Mouse (Mus musculus): ENCODE results near the gene Tmem59l. TPM values are rescaled to one million over a fixed set of nuclear protein-coding genes. Genes with fewer than 3 reads are reported as not detected.

Gene Tmem59l
- polyA plus RNA-seq, 1 experiment from 2014 or later: 26.6 TPM

GRCm38 (mm10) chr8:70464162-70464561 lies 23.0 kb downstream of the Tmem59l start:
- H3K9ac ChIP-seq: no peak overlapping the region
- H3K4me3 ChIP-seq: no peak overlapping the region

GRCm38 (mm10) chr8:70463306-70463705 lies 23.9 kb downstream of the Tmem59l start:
- Histone ChIP-seq H3K4me2 (replicated peaks) (no peak overlapping the region), H3K4me1 (peaks cover 44% of the 10 kb centered on the region), H3K27ac (no peak overlapping the region; the same call in 1 of the 2 replicates), H3K9me3 (0 out of 2 replicates have a peak, but pooled peaks cover 3% of the 10 kb centered on the region), H3K9ac (no peak overlapping the region), H3K4me3 (no peak overlapping the region), H3K27me3 (no peaks in the 10 kb centered on the region), H3K36me3 (peaks cover 22% of the 10 kb centered on the region)
- 69% methylated on average over 4 of the region's 4 CpGs for WGBS
- ATAC-seq (ENCODE audit: low FRiP score, low read depth): no peak

More at GRCm38 (mm10) chr8:70464162-70464561, 23.0 kb downstream of the Tmem59l start:
- no peaks in the 10 kb centered on the region for H3K27me3 ChIP-seq
- ATAC-seq (ENCODE audit: low FRiP score, low read depth): no peak
- no peak overlapping the region for H3K4me2 ChIP-seq (replicated peaks)
- WGBS: 88% methylated on average over 6 of the region's 6 CpGs
- H3K27ac ChIP-seq: no peak overlapping the region
- H3K9me3 ChIP-seq: 0 out of 2 replicates have a peak, but pooled peaks cover 3% of the 10 kb centered on the region
- H3K36me3 ChIP-seq: peaks cover 21% of the 10 kb centered on the region
- H3K4me1 ChIP-seq: peaks cover 47% of the 10 kb centered on the region

DNA sequence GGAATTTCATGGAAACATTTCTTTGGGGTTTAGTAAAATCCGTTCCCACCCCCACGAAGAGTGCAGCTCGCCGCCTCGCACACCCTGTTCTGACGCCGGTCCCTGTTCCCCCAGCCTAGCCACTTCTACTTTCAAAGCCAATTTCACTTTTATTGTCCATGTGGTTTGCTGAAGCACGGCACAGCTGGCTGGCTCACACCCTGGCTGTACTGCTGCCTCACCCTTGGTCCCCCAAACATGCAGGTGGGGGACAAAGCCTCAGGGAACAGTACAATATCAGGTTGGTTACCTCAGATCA lies 24.7 kb downstream of the Tmem59l start:
- peaks cover 35% of the 10 kb centered on the region for H3K4me1 ChIP-seq
- peak overlapping the region; percentile 27 for H3K4me2 ChIP-seq (replicated peaks)
- 0 out of 2 replicates have a peak, but pooled peaks cover 3% of the 10 kb centered on the region for H3K9me3 ChIP-seq
- peak overlapping the region; percentile 73 for H3K27ac ChIP-seq
- H3K4me3 ChIP-seq: no peak overlapping the region
- peaks cover 22% of the 10 kb centered on the region for H3K36me3 ChIP-seq
- no peak for ATAC-seq (ENCODE audit: low FRiP score, low read depth)
- H3K27me3 ChIP-seq: no peaks in the 10 kb centered on the region
- H3K9ac ChIP-seq: peak overlapping the region; percentile 8; the same call in 1 of the 2 replicates
- 56% methylated on average over 8 of the region's 8 CpGs for WGBS

GRCm38 (mm10) chr8:70461765-70462515 lies 25.2 kb downstream of the Tmem59l start:
- WGBS: 85% methylated on average over 16 of the region's 16 CpGs
- Histone ChIP-seq H3K27ac (peak overlapping the region; percentile 73), H3K4me3 (no peak overlapping the region), H3K36me3 (peaks cover 22% of the 10 kb centered on the region), H3K9ac (peak overlapping the region; percentile 8; the same call in 1 of the 2 replicates), H3K9me3 (0 out of 2 replicates have a peak, but pooled peaks cover 3% of the 10 kb centered on the region), H3K4me1 (peaks cover 30% of the 10 kb centered on the region), H3K27me3 (no peaks in the 10 kb centered on the region), H3K4me2 (replicated peaks) (peak overlapping the region; percentile 27)
- no peak for ATAC-seq (ENCODE audit: low FRiP score, low read depth)

DNA sequence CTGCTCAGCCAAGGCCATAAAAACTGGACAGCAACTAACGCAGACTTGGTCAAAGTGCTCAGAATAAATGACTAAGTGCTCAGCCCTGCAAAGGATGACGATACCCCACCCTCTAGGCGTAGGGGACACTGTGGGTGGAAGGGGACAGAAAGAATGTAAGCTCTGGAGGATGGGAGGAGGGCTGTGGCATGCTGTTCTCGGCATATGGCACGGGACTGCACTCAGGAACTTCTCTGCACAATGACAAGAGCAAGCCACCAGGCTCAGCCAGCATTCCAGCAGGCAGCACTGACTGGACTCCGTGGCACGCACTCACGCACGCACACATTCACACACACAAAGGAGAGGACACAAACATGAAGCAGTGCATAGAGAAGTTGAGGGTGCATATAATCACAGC lies 26.6 kb downstream of the Tmem59l start:
- H3K4me1 ChIP-seq: peaks cover 26% of the 10 kb centered on the region
- H3K9ac ChIP-seq: no peak overlapping the region
- peaks cover 9% of the 10 kb centered on the region for H3K36me3 ChIP-seq
- ATAC-seq (ENCODE audit: low FRiP score, low read depth): no peak
- 77% methylated on average over 9 of the region's 9 CpGs for WGBS
- no peak overlapping the region for H3K4me3 ChIP-seq
- no peaks in the 10 kb centered on the region for H3K27me3 ChIP-seq
- H3K9me3 ChIP-seq: 0 out of 2 replicates have a peak, but pooled peaks cover 3% of the 10 kb centered on the region
- H3K4me2 ChIP-seq (replicated peaks): no peak overlapping the region
- no peak overlapping the region for H3K27ac ChIP-seq

DNA sequence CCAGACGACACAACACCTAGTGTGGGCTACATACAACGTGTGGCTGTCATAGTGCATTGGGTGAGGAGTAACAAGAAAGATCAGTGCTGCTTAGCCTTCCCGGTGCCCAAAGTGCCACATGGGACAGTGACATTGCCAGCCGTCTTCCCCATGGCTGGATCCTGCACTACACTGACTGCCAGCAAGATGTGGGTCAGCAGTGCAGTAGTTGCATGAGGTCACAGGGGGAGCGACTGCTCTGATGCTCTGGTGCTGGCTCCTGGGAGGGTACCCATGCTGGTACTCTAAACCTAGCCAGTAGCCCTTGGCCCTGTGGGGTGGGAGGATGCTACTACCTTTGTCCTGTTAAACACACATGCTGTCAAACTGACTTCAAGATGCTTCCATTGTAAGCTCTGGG lies 27.0 kb downstream of the Tmem59l start:
- Histone ChIP-seq H3K4me1 (peaks cover 26% of the 10 kb centered on the region), H3K4me2 (replicated peaks) (no peak overlapping the region), H3K9ac (no peak overlapping the region), H3K36me3 (peaks cover 7% of the 10 kb centered on the region), H3K9me3 (0 out of 2 replicates have a peak, but pooled peaks cover 3% of the 10 kb centered on the region), H3K27me3 (no peaks in the 10 kb centered on the region), H3K4me3 (no peak overlapping the region), H3K27ac (no peak overlapping the region)
- ATAC-seq (ENCODE audit: low FRiP score, low read depth): no peak
- 90% methylated on average over 5 of the region's 5 CpGs for WGBS

GRCm38 (mm10) chr8:70459636-70460035 lies 27.5 kb downstream of the Tmem59l start:
- H3K4me2 ChIP-seq (replicated peaks): no peak overlapping the region
- H3K4me3 ChIP-seq: no peak overlapping the region
- no peak overlapping the region for H3K27ac ChIP-seq
- H3K4me1 ChIP-seq: peaks cover 26% of the 10 kb centered on the region
- no peak for ATAC-seq (ENCODE audit: low FRiP score, low read depth)
- no peak overlapping the region for H3K9ac ChIP-seq
- H3K27me3 ChIP-seq: no peaks in the 10 kb centered on the region
- peaks cover 7% of the 10 kb centered on the region for H3K36me3 ChIP-seq
- 92% methylated on average over 2 of the region's 2 CpGs for WGBS
- H3K9me3 ChIP-seq: 0 out of 2 replicates have a peak, but pooled peaks cover 3% of the 10 kb centered on the region

DNA sequence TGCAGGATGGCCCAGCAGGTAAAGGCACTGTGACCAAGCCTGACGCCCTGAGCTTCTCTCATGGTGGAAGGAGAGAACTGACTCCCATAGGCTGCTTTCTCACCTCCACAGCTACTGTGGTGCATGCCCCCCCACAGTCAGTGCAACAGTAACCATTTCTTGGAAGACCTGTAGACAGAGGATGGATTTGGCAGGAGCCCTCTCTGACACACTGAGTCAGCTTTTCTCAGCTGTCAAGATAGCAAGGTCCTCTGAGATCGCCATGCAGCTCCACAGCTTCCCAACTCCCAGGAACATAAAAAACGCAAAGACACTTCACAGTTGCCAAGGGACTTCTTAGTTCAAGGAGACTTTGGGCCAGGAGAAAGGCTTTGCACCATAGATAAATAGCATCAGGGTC lies 28.7 kb downstream of the Tmem59l start:
- H3K4me1 ChIP-seq: peaks cover 35% of the 10 kb centered on the region
- WGBS: 82% methylated on average over 3 of the region's 3 CpGs
- H3K9ac ChIP-seq: no peak overlapping the region
- no peak for ATAC-seq (ENCODE audit: low FRiP score, low read depth)
- H3K4me3 ChIP-seq: no peak overlapping the region
- H3K27ac ChIP-seq: no peak overlapping the region
- H3K9me3 ChIP-seq: 0 out of 2 replicates have a peak, but pooled peaks cover 3% of the 10 kb centered on the region
- H3K4me2 ChIP-seq (replicated peaks): no peak overlapping the region
- H3K27me3 ChIP-seq: no peaks in the 10 kb centered on the region
- H3K36me3 ChIP-seq: peaks cover 7% of the 10 kb centered on the region

- H3K4me2 ChIP-seq (replicated peaks): no peak overlapping the region
- H3K36me3 ChIP-seq: peaks cover 7% of the 10 kb centered on the region
- H3K27me3 ChIP-seq: no peaks in the 10 kb centered on the region
- H3K9ac ChIP-seq: no peak overlapping the region
- no peak for ATAC-seq (ENCODE audit: low FRiP score, low read depth)
- H3K4me3 ChIP-seq: no peak overlapping the region
- 0 out of 2 replicates have a peak, but pooled peaks cover 3% of the 10 kb centered on the region for H3K9me3 ChIP-seq
- H3K27ac ChIP-seq: no peak overlapping the region
- 92% methylated on average over 6 of the region's 6 CpGs for WGBS
- H3K4me1 ChIP-seq: peaks cover 36% of the 10 kb centered on the region
Measured at GRCm38 (mm10) chr8:70457882-70458281, 29.3 kb downstream of the Tmem59l start.

- Histone ChIP-seq H3K4me3 (no peak overlapping the region), H3K36me3 (peaks cover 15% of the 10 kb centered on the region), H3K27ac (no peak overlapping the region), H3K9ac (no peak overlapping the region), H3K4me1 (peaks cover 27% of the 10 kb centered on the region), H3K27me3 (peaks cover 5% of the 10 kb centered on the region; the same call in 1 of the 2 replicates), H3K9me3 (0 out of 2 replicates have a peak, but pooled peaks cover 3% of the 10 kb centered on the region), H3K4me2 (replicated peaks) (no peak overlapping the region)
- no peak for ATAC-seq (ENCODE audit: low FRiP score, low read depth)
- WGBS: 100% methylated on average over 1 of the region's 1 CpGs
Measured at GRCm38 (mm10) chr8:70456996-70457395, 30.2 kb downstream of the Tmem59l start.

GRCm38 (mm10) chr8:70453852-70454251 lies 33.3 kb downstream of the Tmem59l start:
- H3K4me2 ChIP-seq (replicated peaks): no peak overlapping the region
- peaks cover 36% of the 10 kb centered on the region for H3K4me1 ChIP-seq
- H3K27me3 ChIP-seq: peaks cover 8% of the 10 kb centered on the region; the same call in 1 of the 2 replicates
- H3K27ac ChIP-seq: peak overlapping the region; percentile 18; the same call in 1 of the 2 replicates
- WGBS: 74% methylated on average over 5 of the region's 5 CpGs
- ATAC-seq (ENCODE audit: low FRiP score, low read depth): no peak
- H3K4me3 ChIP-seq: no peak overlapping the region
- H3K9ac ChIP-seq: peak overlapping the region; percentile 35; the same call in 1 of the 2 replicates
- peaks cover 30% of the 10 kb centered on the region for H3K36me3 ChIP-seq
- H3K9me3 ChIP-seq: no peaks in the 10 kb centered on the region

DNA sequence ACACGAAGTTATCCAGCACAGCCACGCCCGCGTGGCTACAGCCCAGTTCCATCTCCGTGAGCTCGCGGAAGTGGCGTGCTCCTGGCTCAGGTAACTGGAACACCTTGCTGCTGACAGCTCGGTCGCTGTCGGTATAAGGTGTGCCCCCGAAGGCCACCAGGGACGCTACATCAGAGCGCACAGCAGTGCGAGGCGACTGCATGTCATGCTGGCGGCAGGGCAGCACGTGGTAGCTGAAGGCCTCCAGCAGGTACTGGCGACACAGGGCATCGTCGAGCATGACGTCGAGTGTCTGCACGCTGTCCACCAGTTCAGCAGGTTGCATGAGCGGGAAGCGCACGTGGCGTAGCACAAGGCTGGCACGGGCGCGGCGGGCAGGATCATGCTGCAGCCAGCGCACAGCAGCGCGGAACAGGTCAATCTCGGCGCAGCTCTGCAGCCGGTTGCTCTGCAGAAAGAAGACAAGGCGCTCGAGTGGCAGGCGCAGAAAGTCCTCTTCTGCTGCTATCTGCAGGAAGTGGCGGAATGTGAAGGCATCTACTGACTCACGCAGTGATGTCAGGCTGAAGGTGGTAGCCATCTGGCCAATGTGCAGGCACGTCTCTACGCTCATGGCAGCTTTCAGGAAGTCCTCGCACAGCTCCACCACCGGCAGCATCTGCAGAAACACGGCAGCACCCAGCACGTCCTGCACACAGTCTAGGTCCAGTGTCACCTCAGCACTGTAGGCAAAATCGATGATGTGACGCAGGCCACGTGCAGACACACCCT lies 34.8 kb downstream of the Tmem59l start:
- peaks cover 49% of the 10 kb centered on the region for H3K4me1 ChIP-seq
- H3K27ac ChIP-seq: no peak overlapping the region
- H3K36me3 ChIP-seq: peaks cover 33% of the 10 kb centered on the region
- H3K4me2 ChIP-seq (replicated peaks): no peak overlapping the region
- ATAC-seq (ENCODE audit: low FRiP score, low read depth): no peak
- no peak overlapping the region for H3K4me3 ChIP-seq
- no peak overlapping the region; the same call in 1 of the 2 replicates for H3K9ac ChIP-seq
- H3K9me3 ChIP-seq: no peaks in the 10 kb centered on the region
- 64% methylated on average over 52 of the region's 52 CpGs for WGBS
- H3K27me3 ChIP-seq: peaks cover 8% of the 10 kb centered on the region; the same call in 1 of the 2 replicates
